Mouse (Mus musculus): Measurements from ENCODE around the gene Eda.

GRCm38 (mm10) chrX:100394223-100394861 is 418.9 kb downstream of the Eda start:
- TF ChIP-seq CTCF (IDR thresholded peaks at IDR 0.05; ENCODE audit: insufficient read depth, low read depth, low read length) (no peak), POLR2A (IDR thresholded peaks at IDR 0.05; ENCODE audit: insufficient read depth, low read depth, low read length) (no peak)

All from olfactory bulb, adult 2 months (tissue).